Mouse (Mus musculus) forebrain, postnatal 0 days (tissue): Measurements from ENCODE around the gene Adap1. TPM values are rescaled to one million over a fixed set of nuclear protein-coding genes. Genes with fewer than 3 reads are reported as not detected.
A peak's percentile ranks its signal among the peaks of the same experiment; 100 is the strongest.

Experiments used
- ATAC-seq: fragments of 200-750 bp; cut with Nextera tagmentation; 2 replicates; pipeline ENCODE4 v1.8.0; 2017; ENCODE audit warnings: mild to moderate bottlenecking, moderate library complexity
- DNase-seq: peaks from one replicate; pipeline ENCODE4 v3.0.0-alpha.2; 2015
- H3K27ac ChIP-seq: fragments of 300-500 bp; sonication (generic); 2 replicates; pipeline ENCODE4 v1.5.1; 2014; ENCODE audit warnings: low read depth, mild to moderate bottlenecking, antibody characterized with exemption, low read length, moderate library complexity, mixed read lengths
- H3K27me3 ChIP-seq: fragments of 300-500 bp; sonication (generic); 2 replicates; pipeline ENCODE4 v1.6.1; 2014; ENCODE audit warnings: mild to moderate bottlenecking, low read length, mixed read lengths; ENCODE audit not compliant: insufficient read depth
- H3K36me3 ChIP-seq: fragments of 300-500 bp; sonication (generic); 2 replicates; pipeline ENCODE4 v1.6.1; 2014; ENCODE audit warnings: mild to moderate bottlenecking, moderate library complexity; ENCODE audit not compliant: insufficient read depth
- H3K4me1 ChIP-seq: fragments of 300-500 bp; sonication (generic); 2 replicates; pipeline ENCODE4 v1.6.1; 2014; ENCODE audit warnings: antibody characterized with exemption; ENCODE audit not compliant: insufficient read depth
- H3K4me2 ChIP-seq: fragments of 300-500 bp; sonication (generic); 2 replicates; pipeline ENCODE4 v1.6.1; 2014; ENCODE audit warnings: low read depth, mild to moderate bottlenecking, moderate library complexity
- H3K4me3 ChIP-seq: fragments of 300-500 bp; sonication (generic); 2 replicates; pipeline ENCODE4 v1.5.1; 2014; ENCODE audit warnings: low read depth, low read length, mixed read lengths
- H3K9ac ChIP-seq: fragments of 300-500 bp; sonication (generic); 2 replicates; pipeline ENCODE4 v1.6.1; 2014; ENCODE audit warnings: mild to moderate bottlenecking
- H3K9me3 ChIP-seq: fragments of 300-500 bp; sonication (generic); 2 replicates; pipeline ENCODE4 v1.6.1; 2016; ENCODE audit warnings: low read length
- CTCF ChIP-seq: sonication (generic); IDR thresholded peaks from 2 replicates; pipeline ENCODE4 v1.5.1; 2016; ENCODE audit warnings: antibody characterized with exemption, control low read depth, low read depth
- WGBS: fragments of 180-500 bp; shearing (Covaris S2); extraction: QIAGEN DNeasy Blood & Tissue Kit; methylation state at CpG from one replicate; pipeline ENCODE4 v1.1.7; 2014; 5-methylcytosine and 5-hydroxymethylcytosine counted together
- polyA plus RNA-seq: library from polyadenylated mRNA; unstranded; fragments of >200 nt; fragmentation: Nextera tagmentation; extraction: Ambion mirVana; gene quantifications from 2 replicates; pipeline ENCODE4 v1.2.1, GENCODE M21; 2015
- total RNA-seq: library from RNA; depleted of rRNA; stranded (reverse); fragments of >200 nt; gene quantifications from 2 replicates; pipeline ENCODE4 v1.2.3, GENCODE M21; 2014

Adap1 gene
- total and polyA plus RNA-seq, 2 experiments from 2014 or later: 128 to 188 TPM

GRCm38 (mm10) chr5:139351628-139352027, 26.2 kb upstream of the Adap1 start:
- no peaks in the 10 kb centered on the region for H3K36me3 ChIP-seq
- no peak overlapping the region for H3K9ac ChIP-seq
- H3K4me3 ChIP-seq: no peak overlapping the region
- DNase-seq (no peak), ATAC-seq (no peak)
- TF ChIP-seq CTCF: no peak
- H3K4me2 ChIP-seq: no peak overlapping the region
- 23% methylated on average over 8 of the region's 8 CpGs for WGBS
- H3K4me1 ChIP-seq: no peaks in the 10 kb centered on the region
- no peak overlapping the region for H3K27ac ChIP-seq
- H3K9me3 ChIP-seq: no peaks in the 10 kb centered on the region
- no peaks in the 10 kb centered on the region for H3K27me3 ChIP-seq

- 58% methylated on average over 5 of the region's 5 CpGs for WGBS
- H3K36me3 ChIP-seq: no peaks in the 10 kb centered on the region
- no peak within 1 kb of the TSS for H3K9ac ChIP-seq
- no peaks in the 10 kb centered on the region for H3K27me3 ChIP-seq
- H3K27ac ChIP-seq: no peak within 1 kb of the TSS
- H3K9me3 ChIP-seq: no peaks in the 10 kb centered on the region
- H3K4me2 ChIP-seq: no peak within 1 kb of the TSS
- ATAC-seq (no peak), DNase-seq (no peak)
- no peaks in the 10 kb centered on the region for H3K4me1 ChIP-seq
- H3K4me3 ChIP-seq: no peak within 1 kb of the TSS
- no peak for TF ChIP-seq CTCF
Observed at GRCm38 (mm10) chr5:139351134-139351533, 25.7 kb upstream of the Adap1 start, which contains the start of gene Cox19. TSS of gene Cox19 (minus strand) at chr5:139351418.

- ATAC-seq: no peak
- H3K27me3 ChIP-seq: no peaks in the 10 kb centered on the region
- WGBS: 77% methylated on average over 6 of the region's 6 CpGs
- no peak for TF ChIP-seq CTCF
- H3K9me3 ChIP-seq: no peaks in the 10 kb centered on the region
- no peaks in the 10 kb centered on the region for H3K36me3 ChIP-seq
- H3K27ac ChIP-seq: no peak overlapping the region
- H3K9ac ChIP-seq: no peak overlapping the region
- no peak overlapping the region for H3K4me3 ChIP-seq
- no peaks in the 10 kb centered on the region for H3K4me1 ChIP-seq
- no peak for DNase-seq
- H3K4me2 ChIP-seq: no peak overlapping the region
Observed at GRCm38 (mm10) chr5:139349713-139350112, 24.3 kb upstream of the Adap1 start.

GRCm38 (mm10) chr5:139347225-139347624, 21.8 kb upstream of the Adap1 start:
- Histone ChIP-seq H3K36me3 (peaks cover 6% of the 10 kb centered on the region), H3K4me3 (no peak overlapping the region), H3K9me3 (no peaks in the 10 kb centered on the region), H3K4me2 (no peak overlapping the region), H3K27ac (no peak overlapping the region), H3K27me3 (no peaks in the 10 kb centered on the region), H3K4me1 (peaks cover 4% of the 10 kb centered on the region; the same call in 1 of the 2 replicates), H3K9ac (no peak overlapping the region)
- TF ChIP-seq CTCF: no peak
- DNase-seq (no peak), ATAC-seq (no peak)
- 34% methylated on average over 1 of the region's 1 CpGs for WGBS

GRCm38 (mm10) chr5:139345364-139345714, 19.9 kb upstream of the Adap1 start:
- ATAC-seq: peak; percentile 46
- Histone ChIP-seq H3K4me3 (peak overlapping the region; percentile 95), H3K9ac (peak overlapping the region; percentile 91)

GRCm38 (mm10) chr5:139344687-139345363, 19.4 kb upstream of the Adap1 start:
- under 1% methylated on average over 33 of the region's 33 CpGs for WGBS
- Histone ChIP-seq H3K4me1 (peaks cover 4% of the 10 kb centered on the region; the same call in 1 of the 2 replicates), H3K4me3 (peak overlapping the region; percentile 95), H3K9ac (peak overlapping the region; percentile 91), H3K27ac (peak overlapping the region; percentile 80), H3K4me2 (peak overlapping the region; percentile 87), H3K9me3 (no peaks in the 10 kb centered on the region), H3K36me3 (peaks cover 23% of the 10 kb centered on the region), H3K27me3 (no peaks in the 10 kb centered on the region)
- DNase-seq (peak; percentile 93), ATAC-seq (peak; percentile 94)
- TF ChIP-seq CTCF: no peak

More at GRCm38 (mm10) chr5:139345364-139345714, 19.9 kb upstream of the Adap1 start:
- 6% methylated on average over 5 of the region's 5 CpGs for WGBS
- TF ChIP-seq CTCF: no peak
- DNase-seq: no peak
- no peaks in the 10 kb centered on the region for H3K9me3 ChIP-seq
- peaks cover 22% of the 10 kb centered on the region for H3K36me3 ChIP-seq
- no peaks in the 10 kb centered on the region for H3K27me3 ChIP-seq
- peaks cover 4% of the 10 kb centered on the region; the same call in 1 of the 2 replicates for H3K4me1 ChIP-seq
- peak overlapping the region; percentile 87 for H3K4me2 ChIP-seq
- 0 out of 2 replicates have a peak overlapping the region, but pooled peaks have one; percentile 48 for H3K27ac ChIP-seq

GRCm38 (mm10) chr5:139344021-139344686, 18.7 kb upstream of the Adap1 start:
- TF ChIP-seq CTCF: peak; percentile 90
- Histone ChIP-seq H3K9me3 (no peaks in the 10 kb centered on the region), H3K27ac (peak overlapping the region; percentile 80), H3K36me3 (peaks cover 30% of the 10 kb centered on the region), H3K27me3 (no peaks in the 10 kb centered on the region), H3K4me1 (peaks cover 4% of the 10 kb centered on the region; the same call in 1 of the 2 replicates), H3K4me2 (peak overlapping the region; percentile 87), H3K4me3 (peak overlapping the region; percentile 95), H3K9ac (peak overlapping the region; percentile 91)
- DNase-seq (peak; percentile 87), ATAC-seq (peak; percentile 85)
- WGBS: 5% methylated on average over 12 of the region's 12 CpGs
